Mouse (Mus musculus) myocyte (in vitro differentiated cells): ENCODE results near the gene Gstt1. TPM values are rescaled to one million over a fixed set of nuclear protein-coding genes. Genes with fewer than 3 reads are reported as not detected.

Source experiments
- H3K27me3 ChIP-seq: one replicate; pipeline ENCODE4 v1.6.1; 2011; ENCODE audit not compliant: control insufficient read depth, insufficient read depth, insufficient read length
- H3K36me3 ChIP-seq: one replicate; pipeline ENCODE4 v1.6.1; 2011; ENCODE audit not compliant: control insufficient read depth, insufficient read depth
- H3K4me2 ChIP-seq: one replicate; pipeline ENCODE4 v1.6.1; 2011; ENCODE audit warnings: low read depth, control low read depth
- H3K4me3 ChIP-seq: one replicate; pipeline ENCODE4 v1.5.1; 2011; ENCODE audit warnings: mild to moderate bottlenecking, control low read depth, moderate library complexity
- H3K79me2 ChIP-seq: one replicate; pipeline ENCODE4 v1.6.1; 2011; ENCODE audit not compliant: control insufficient read depth, insufficient read depth
- H3ac ChIP-seq: one replicate; pipeline ENCODE4 v1.6.1; 2011; ENCODE audit not compliant: control insufficient read depth, insufficient read length
- CEBPB ChIP-seq: IDR thresholded peaks from 2 replicates; pipeline ENCODE4 v1.6.1; 2011; ENCODE audit warnings: mild to moderate bottlenecking, moderate library complexity; ENCODE audit not compliant: poor library complexity, insufficient read depth, severe bottlenecking
- E2F4 ChIP-seq: IDR thresholded peaks from one replicate; pipeline ENCODE4 v1.6.1; 2011; ENCODE audit warnings: mild to moderate bottlenecking, control low read depth, moderate library complexity; ENCODE audit not compliant: insufficient read depth
- MAX ChIP-seq: IDR thresholded peaks from one replicate; pipeline ENCODE4 v1.6.1; 2011; ENCODE audit warnings: low read depth, mild to moderate bottlenecking, control low read depth
- MYOD1 ChIP-seq, 3 experiments: IDR thresholded peaks; one replicate each; pipeline ENCODE4 v1.6.1; 2011; ENCODE audit warnings: control low read depth in 2 of 3, low read depth in 2 of 3, mild to moderate bottlenecking in 2 of 3, moderate library complexity in 1 of 3; ENCODE audit not compliant: insufficient read length in 2 of 3, control insufficient read depth in 1 of 3
- MYOG ChIP-seq, 3 experiments: IDR thresholded peaks; one replicate each; pipeline ENCODE4 v1.6.1; 2011; ENCODE audit warnings: control low read depth in 2 of 3, low read depth in 2 of 3, mild to moderate bottlenecking in 2 of 3; ENCODE audit not compliant: insufficient read length in 2 of 3, control insufficient read depth in 1 of 3, insufficient read depth in 1 of 3
- POLR2A ChIP-seq: IDR thresholded peaks from one replicate; pipeline ENCODE4 v1.6.1; 2011; ENCODE audit warnings: low read depth, mild to moderate bottlenecking, control low read depth, moderate library complexity; ENCODE audit not compliant: insufficient read length
- POLR2AphosphoS2 ChIP-seq: IDR thresholded peaks from one replicate; pipeline ENCODE4 v1.6.1; 2011; ENCODE audit warnings: low read depth, control low read depth; ENCODE audit not compliant: insufficient read length
- REST ChIP-seq: IDR thresholded peaks from one replicate; pipeline ENCODE4 v1.6.1; 2011; ENCODE audit warnings: mild to moderate bottlenecking, control low read depth, moderate library complexity; ENCODE audit not compliant: insufficient read depth, insufficient read length
- SRF ChIP-seq: IDR thresholded peaks from one replicate; pipeline ENCODE4 v1.6.1; 2011; ENCODE audit warnings: low read depth; ENCODE audit not compliant: control insufficient read depth, insufficient read length
- TCF12 ChIP-seq: IDR thresholded peaks from one replicate; pipeline ENCODE4 v1.6.1; 2011; ENCODE audit warnings: mild to moderate bottlenecking, control low read depth; ENCODE audit not compliant: poor library complexity, insufficient read depth, severe bottlenecking
- TCF3 ChIP-seq: IDR thresholded peaks from one replicate; pipeline ENCODE4 v1.6.1; 2011; ENCODE audit warnings: low read depth, control low read depth; ENCODE audit not compliant: insufficient read length
- USF1 ChIP-seq: IDR thresholded peaks from one replicate; pipeline ENCODE4 v1.6.1; 2011; ENCODE audit warnings: low read depth, mild to moderate bottlenecking, control low read depth, moderate library complexity
- polyA plus RNA-seq: library from polyadenylated mRNA; unstranded; fragments of >200 nt; fragmentation: generic; extraction: Trizol; gene quantifications from one replicate; pipeline ENCODE4 v1.2.1, GENCODE M21; 2012; ENCODE audit warnings: missing spikeins

Gstt1 gene
- polyA plus RNA-seq, 1 experiment: 1.3 TPM

DNA sequence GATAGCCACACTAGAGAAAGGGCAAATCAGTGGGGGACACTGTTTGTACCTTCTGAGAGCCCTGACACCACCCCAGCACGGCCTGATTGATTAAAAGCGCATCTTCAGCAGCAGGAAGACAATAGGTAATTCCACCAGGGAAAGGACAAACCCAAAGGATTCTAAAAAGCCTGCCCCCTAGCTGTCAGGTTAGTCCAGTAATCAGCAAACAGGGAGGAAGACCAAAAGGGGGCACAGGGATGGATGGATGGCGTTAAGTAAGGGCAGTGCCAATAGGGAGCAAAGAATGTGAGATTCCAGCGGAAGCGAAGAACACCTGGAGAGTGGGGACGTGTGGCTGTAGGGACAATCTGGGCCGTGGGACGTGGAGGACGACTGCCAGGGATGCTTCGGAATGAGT, 20.3 kb upstream of the Gstt1 start:
- no peak overlapping the region for H3K4me2 ChIP-seq
- no peak overlapping the region for H3ac ChIP-seq
- H3K36me3 ChIP-seq: no peaks in the 10 kb centered on the region
- no peak overlapping the region for H3K4me3 ChIP-seq
- H3K79me2 ChIP-seq: no peaks in the 10 kb centered on the region
- H3K27me3 ChIP-seq: no peaks in the 10 kb centered on the region
- TF ChIP-seq CEBPB (no peak), MYOG (IDR thresholded peaks at IDR 0.05; ENCODE audit: control insufficient read depth in 1 of 3, insufficient read depth in 1 of 3, insufficient read length in 2 of 3, low read depth in 2 of 3) (no peak), TCF12 (no peak), REST (no peak), POLR2A (no peak), MAX (no peak), TCF3 (no peak), POLR2AphosphoS2 (no peak), MYOD1 (IDR thresholded peaks at IDR 0.05; ENCODE audit: control insufficient read depth in 1 of 3, insufficient read length in 2 of 3, low read depth in 2 of 3) (no peak), SRF (no peak), E2F4 (no peak), USF1 (no peak)

DNA sequence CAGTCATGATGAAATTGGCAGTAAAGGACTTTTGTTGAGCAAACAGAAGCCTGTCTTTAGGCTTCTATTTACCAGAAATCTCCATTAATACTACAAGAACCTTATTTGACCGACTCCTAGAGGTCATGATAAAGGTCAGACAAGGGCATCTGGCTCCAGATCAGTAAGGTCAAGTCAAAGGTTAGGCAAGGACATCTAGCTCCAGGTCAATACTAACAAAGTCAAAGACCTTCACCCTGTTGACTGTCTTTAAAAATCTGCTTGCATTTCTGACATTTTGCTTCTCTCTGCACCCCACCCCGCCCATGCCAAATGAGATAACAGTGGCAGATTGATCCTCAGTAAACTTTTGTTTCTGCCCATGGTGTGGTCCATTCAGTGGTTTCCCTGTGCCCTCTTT, 5.8 kb upstream of the Gstt1 start:
- no peak overlapping the region for H3ac ChIP-seq
- H3K4me2 ChIP-seq: no peak overlapping the region
- no peak for TF ChIP-seq MYOG (IDR thresholded peaks at IDR 0.05; ENCODE audit: control insufficient read depth in 1 of 3, insufficient read depth in 1 of 3, insufficient read length in 2 of 3, low read depth in 2 of 3)
- TF ChIP-seq REST: no peak
- no peak for TF ChIP-seq TCF12
- TF ChIP-seq SRF: no peak
- no peak for TF ChIP-seq USF1
- no peak for TF ChIP-seq E2F4
- no peak for TF ChIP-seq TCF3
- no peak for TF ChIP-seq POLR2AphosphoS2
- no peak overlapping the region for H3K4me3 ChIP-seq
- H3K27me3 ChIP-seq: peaks cover 14% of the 10 kb centered on the region
- H3K79me2 ChIP-seq: no peaks in the 10 kb centered on the region
- H3K36me3 ChIP-seq: no peaks in the 10 kb centered on the region

- no peak overlapping the region for H3ac ChIP-seq
- TF ChIP-seq E2F4 (no peak), CEBPB (peak; percentile 23; the same call in 1 of the 2 replicates)
- no peaks in the 10 kb centered on the region for H3K79me2 ChIP-seq
- H3K4me3 ChIP-seq: peak overlapping the region; percentile 21
- peak overlapping the region; percentile 91 for H3K4me2 ChIP-seq
- no peaks in the 10 kb centered on the region for H3K36me3 ChIP-seq
- H3K27me3 ChIP-seq: peaks cover 14% of the 10 kb centered on the region
These were observed 687 bp downstream of the Gstt1 start for GRCm38 (mm10) chr10:75797619-75798175.

- Histone ChIP-seq H3K4me2 (no peak overlapping the region), H3ac (no peak overlapping the region), H3K36me3 (no peaks in the 10 kb centered on the region), H3K4me3 (peak overlapping the region; percentile 21), H3K27me3 (peaks cover 14% of the 10 kb centered on the region), H3K79me2 (no peaks in the 10 kb centered on the region)
- TF ChIP-seq TCF3: no peak
- no peak for TF ChIP-seq POLR2AphosphoS2
- no peak for TF ChIP-seq CEBPB
- TF ChIP-seq USF1: no peak
- TF ChIP-seq SRF: no peak
These were observed 1.5 kb downstream of the Gstt1 start for GRCm38 (mm10) chr10:75796731-75797516.

- H3K4me3 ChIP-seq: no peak overlapping the region
- no peak overlapping the region for H3K4me2 ChIP-seq
- no peaks in the 10 kb centered on the region for H3K36me3 ChIP-seq
- TF ChIP-seq MAX (no peak), POLR2AphosphoS2 (no peak), E2F4 (no peak), SRF (peak; percentile 82)
- no peak overlapping the region for H3ac ChIP-seq
- peaks cover 4% of the 10 kb centered on the region for H3K27me3 ChIP-seq
- H3K79me2 ChIP-seq: no peaks in the 10 kb centered on the region
These were observed 3.5 kb downstream of the Gstt1 start for GRCm38 (mm10) chr10:75794880-75795279.
